Mouse (Mus musculus) megakaryocyte progenitor cell, adult 5-6 weeks (primary cell): ENCODE results near the gene Bdp1. TPM values are rescaled to one million over a fixed set of nuclear protein-coding genes. Genes with fewer than 3 reads are reported as not detected.
A peak's percentile ranks its signal among the peaks of the same experiment; 100 is the strongest.
"Not testable (repeated sequence)": the region's sequence is repeated elsewhere in the genome, so short reads cannot be mapped to it uniquely, and the experiment has no call there.

ENCODE experiments used
- ATAC-seq: replicated peaks from 2 replicates; pipeline ENCODE4 v1.8.0; 2016; ENCODE audit warnings: mild to moderate bottlenecking, moderate TSS enrichment, inconsistent platforms; ENCODE audit not compliant: poor library complexity
- total RNA-seq, 2 experiments: library from RNA; stranded (forward) in 1 of 2; stranded (reverse) in 1 of 2; fragments of 157-497, 149-512 nt in 1 of 2; fragments of 200-1000 nt in 1 of 2; gene quantifications; 2 replicates each; pipeline versions ENCODE4 v1.2.3 to v1.2.4; 2015 to 2017

The Bdp1 gene
- total RNA-seq (2015) (37.1 and 51.2 TPM in 2 replicates), total RNA-seq (2017) (61.1 and 76.9 TPM in 2 replicates)

- ATAC-seq: peak; percentile 81
These were observed at the start of gene Bdp1 for GRCm38 (mm10) chr13:100103748-100104254. TSS of gene Bdp1 (minus strand) at chr13:100104070.

- peak; percentile 98 for ATAC-seq
These were observed 48.8 kb upstream of the Bdp1 start for GRCm38 (mm10) chr13:100152659-100153058.

GRCm38 (mm10) chr13:100141646-100142314, 37.9 kb upstream of the Bdp1 start:
- ATAC-seq: peak; percentile 93

- 0 out of 2 replicates have a peak, but pooled peaks have one; percentile 1 for ATAC-seq
These were observed 21.4 kb upstream of the Bdp1 start for GRCm38 (mm10) chr13:100125258-100125643.

GRCm38 (mm10) chr13:100124423-100125257, 20.8 kb upstream of the Bdp1 start, which contains the start of gene Smn1:
TSS of gene Smn1 (plus strand) at chr13:100124852.
- ATAC-seq: peak; percentile 100

GRCm38 (mm10) chr13:100123970-100124369, 20.1 kb upstream of the Bdp1 start:
- ATAC-seq: no peak

- 0 out of 2 replicates have a peak, but pooled peaks have one; percentile 38 for ATAC-seq
These were observed 8.5 kb upstream of the Bdp1 start for GRCm38 (mm10) chr13:100112218-100112972.

- peak; percentile 53 for ATAC-seq
These were observed 4.0 kb upstream of the Bdp1 start, which contains the start of gene Serf1 for GRCm38 (mm10) chr13:100107652-100108472. TSS of gene Serf1 (plus strand) at chr13:100108012.

GRCm38 (mm10) chr13:100103052-100103658, 715 bp downstream of the Bdp1 start:
- ATAC-seq: 0 out of 2 replicates have a peak, but pooled peaks have one; percentile 0

GRCm38 (mm10) chr13:100098808-100099207, 5.1 kb downstream of the Bdp1 start:
- peak; percentile 12; the same call in 1 of the 2 replicates for ATAC-seq

GRCm38 (mm10) chr13:100071473-100071872, 32.4 kb downstream of the Bdp1 start:
- no peak for ATAC-seq

GRCm38 (mm10) chr13:100067821-100068220, 36.0 kb downstream of the Bdp1 start:
- ATAC-seq: no peak

- ATAC-seq: no peak
These were observed 39.9 kb downstream of the Bdp1 start for GRCm38 (mm10) chr13:100063936-100064335.

- ATAC-seq: not testable (repeated sequence)
These were observed 46.1 kb downstream of the Bdp1 start for GRCm38 (mm10) chr13:100057738-100058137.

- no peak for ATAC-seq
These were observed 77.9 kb downstream of the Bdp1 start for GRCm38 (mm10) chr13:100026013-100026412.

- ATAC-seq: no peak
These were observed 87.0 kb downstream of the Bdp1 start for GRCm38 (mm10) chr13:100016891-100017290.

GRCm38 (mm10) chr13:100015937-100016336, 87.9 kb downstream of the Bdp1 start:
- ATAC-seq: no peak; the same call in 1 of the 2 replicates

GRCm38 (mm10) chr13:100014906-100015895, 88.7 kb downstream of the Bdp1 start, which contains the start of gene Mccc2:
TSS of gene Mccc2 (minus strand) at chr13:100015639.
- ATAC-seq: peak; percentile 98
